Mouse (Mus musculus) gastrocnemius, postnatal 36 days (tissue): ENCODE data around the gene Zfp462. TPM values are rescaled to one million over a fixed set of nuclear protein-coding genes. Genes with fewer than 3 reads are reported as not detected.
"Not testable (repeated sequence)": the region's sequence is repeated elsewhere in the genome, so short reads cannot be mapped to it uniquely, and the experiment has no call there.

Experiments
- DNase-seq, 2 experiments: peaks; one replicate each; pipeline ENCODE4 v3.0.0; 2022
- intact Hi-C: fragments of 180-260 bp; cut with DNase I; formaldehyde crosslinking; loops from one replicate; pipeline ENCODE4 v1.15.1; 2025
- total RNA-seq, 2 experiments: library from RNA; stranded (reverse); gene quantifications; 2 replicates each; pipeline ENCODE4 v1.2.3; 2021

The Zfp462 gene
- total RNA-seq, 2 experiments from 2014 or later, result 9.3 to 12.0 TPM

GRCm38 (mm10) chr4:54986671-54987070, 41.8 kb downstream of the Zfp462 start:
- intact Hi-C loops, result no loop called here

DNA sequence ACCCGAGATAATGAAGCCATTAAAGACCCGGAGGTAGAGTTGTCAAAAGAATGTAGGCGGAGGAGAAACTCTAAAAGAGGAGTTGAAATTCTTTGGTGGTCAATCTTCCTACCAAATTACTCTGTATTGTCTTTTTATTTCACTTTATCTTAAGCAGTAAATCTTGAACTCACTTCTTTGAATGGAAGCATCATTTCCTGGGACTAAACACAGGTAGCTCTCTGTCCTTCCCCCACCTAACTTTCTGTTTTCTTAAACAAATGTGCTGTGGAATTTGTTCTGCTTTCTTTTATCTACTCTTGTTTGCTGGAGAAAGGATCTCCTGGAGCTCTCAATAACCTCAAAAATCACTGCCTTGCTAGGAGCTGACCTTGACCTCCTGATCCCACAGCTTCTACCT, 42.4 kb downstream of the Zfp462 start:
- intact Hi-C loops, result no loop called here

More at GRCm38 (mm10) chr4:54986671-54987070, 41.8 kb downstream of the Zfp462 start:
- no peak for DNase-seq

GRCm38 (mm10) chr4:54987926-54988325, 43.1 kb downstream of the Zfp462 start:
- intact Hi-C loops, result no loop called here
- DNase-seq, result no peak

More for the DNA sequence above, 42.4 kb downstream of the Zfp462 start:
- no peak for DNase-seq

GRCm38 (mm10) chr4:54991973-54992372, 47.1 kb downstream of the Zfp462 start:
- intact Hi-C loops, result loop anchor here (10.0 kb wide), 1 partner anchor 63 kb away; no protein-coding TSS in a partner anchor
- no peak for DNase-seq

DNA sequence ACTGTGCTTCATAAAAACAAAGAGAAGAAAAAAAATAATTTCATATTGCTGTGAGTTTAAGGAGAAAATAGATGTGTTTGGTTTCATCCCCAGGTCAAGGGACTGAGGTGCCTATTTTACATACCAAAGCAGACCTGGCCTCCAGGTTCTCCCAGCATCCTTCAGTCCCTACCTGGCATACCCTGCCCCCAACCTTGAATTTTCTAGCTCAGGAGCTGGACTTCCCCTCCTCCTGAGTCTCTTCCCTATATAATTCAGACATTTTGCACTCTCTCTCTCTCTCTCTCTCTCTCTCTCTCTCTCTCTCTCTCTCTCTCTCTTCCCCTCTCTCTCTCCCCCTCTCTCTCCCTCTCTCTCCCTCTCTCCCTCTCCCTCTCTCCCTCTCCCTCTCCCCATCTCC, 48.2 kb downstream of the Zfp462 start:
- DNase-seq, result not testable (repeated sequence)
- intact Hi-C loops, result loop anchor here (10.0 kb wide), 1 partner anchor 62 kb away; no protein-coding TSS in a partner anchor

DNA sequence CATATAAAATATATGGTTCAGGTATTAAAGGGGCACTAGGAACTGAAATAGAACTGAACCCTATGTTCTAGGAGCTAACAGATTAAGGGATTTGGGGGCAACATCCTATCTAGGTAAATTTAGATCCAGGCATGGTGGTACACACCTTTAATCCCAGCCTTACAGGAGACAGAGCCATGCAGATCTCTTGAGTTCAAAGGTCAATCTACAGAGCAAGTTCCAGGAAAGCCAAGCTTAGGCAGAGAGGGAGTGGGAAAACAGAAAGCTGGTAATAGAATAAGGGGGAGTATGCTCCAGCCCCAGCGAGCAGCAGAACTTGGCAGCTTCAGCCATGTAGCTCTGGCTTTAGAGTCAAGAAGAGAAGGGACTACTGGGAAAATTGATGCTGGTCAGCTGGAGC, 50.4 kb downstream of the Zfp462 start:
- DNase-seq, result no peak
- intact Hi-C loops, result loop anchor here (10.0 kb wide), 1 partner anchor 60 kb away; no protein-coding TSS in a partner anchor

DNA sequence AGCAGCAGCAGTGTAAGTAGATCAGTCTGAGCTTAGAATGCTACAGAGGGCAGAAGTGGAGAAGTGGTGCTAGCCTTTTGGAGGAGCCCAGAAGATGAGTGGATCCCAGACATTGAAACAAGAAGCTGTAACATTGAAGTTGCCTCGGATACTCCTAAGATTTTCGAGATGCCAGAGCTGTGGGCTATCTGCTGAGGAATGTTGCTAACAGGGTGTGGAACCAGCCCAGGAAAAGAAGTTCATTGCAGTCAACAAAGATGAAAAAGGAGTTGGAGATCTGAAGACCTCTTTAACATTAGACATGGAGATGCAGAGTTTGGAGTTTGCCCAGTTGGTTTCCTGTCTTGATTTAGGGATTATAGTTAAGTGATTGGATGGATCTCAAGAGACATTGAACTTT, 51.2 kb downstream of the Zfp462 start:
- no peak for DNase-seq
- intact Hi-C loops, result loop anchor here (10.0 kb wide), 1 partner anchor 59 kb away; no protein-coding TSS in a partner anchor

DNA sequence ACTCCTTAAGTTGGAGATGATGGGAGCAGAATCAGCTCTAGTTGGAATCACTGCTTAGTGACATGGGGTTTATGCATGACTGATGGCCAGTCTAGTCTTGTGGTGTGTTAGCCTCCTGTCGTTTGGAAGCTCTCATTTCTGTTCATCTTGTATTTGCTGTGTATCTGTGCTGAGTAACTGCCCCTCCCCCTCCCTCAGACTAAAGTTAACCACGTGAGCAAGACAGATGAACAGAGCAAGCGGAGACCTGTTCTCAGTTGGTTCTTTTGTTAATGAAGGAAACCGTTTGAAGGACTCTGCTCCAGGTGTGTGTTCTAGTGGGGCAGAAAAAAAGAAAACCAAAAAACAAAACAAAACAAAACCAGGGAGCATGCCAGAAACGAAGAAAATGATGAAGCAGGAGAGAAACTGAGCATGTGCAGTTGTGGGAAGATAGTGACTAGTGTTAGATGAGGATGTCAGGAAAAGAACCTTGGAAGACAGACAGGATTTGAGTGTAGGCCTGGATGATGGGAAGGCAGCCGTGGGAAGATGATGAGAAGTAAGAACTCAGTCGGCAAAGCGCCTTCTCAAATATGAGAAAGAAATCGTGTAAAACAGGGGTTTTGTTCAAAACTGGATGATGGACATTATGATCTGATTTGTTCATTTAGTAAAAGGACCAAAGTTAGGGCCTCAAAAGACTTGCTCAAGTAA, 53.4 kb downstream of the Zfp462 start:
- DNase-seq, result no peak
- intact Hi-C loops, result loop anchor here (10.0 kb wide), 1 partner anchor 57 kb away; no protein-coding TSS in a partner anchor

- intact Hi-C loops, result loop anchor here (10.0 kb wide), 1 partner anchor 55 kb away; no protein-coding TSS in a partner anchor
- no peak for DNase-seq
Measured at GRCm38 (mm10) chr4:54999556-54999955, 54.7 kb downstream of the Zfp462 start.

- no peak for DNase-seq
- intact Hi-C loops, result no loop called here
Measured at GRCm38 (mm10) chr4:55001386-55001785, 56.5 kb downstream of the Zfp462 start.

DNA sequence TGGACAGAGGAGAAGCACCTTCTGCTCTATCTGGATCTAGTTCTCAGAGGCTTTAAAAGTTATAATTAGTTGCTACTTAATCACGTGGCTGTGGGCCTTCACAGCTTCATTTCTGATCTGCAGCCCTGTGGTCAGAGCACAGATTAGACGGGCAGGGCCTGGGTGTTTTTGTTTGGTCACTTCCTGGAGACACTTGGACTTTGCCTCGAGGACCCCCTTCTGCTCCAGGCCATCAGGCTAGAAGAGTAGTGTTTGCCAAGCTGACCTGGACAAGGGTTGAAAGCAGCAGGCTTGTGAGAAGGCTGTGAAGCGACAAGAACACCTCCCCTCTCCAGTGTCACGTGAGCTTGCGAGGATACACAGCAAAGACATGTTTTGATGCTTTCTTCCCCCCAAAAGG, 58.3 kb downstream of the Zfp462 start:
- intact Hi-C loops, result no loop called here
- DNase-seq, result no peak

DNA sequence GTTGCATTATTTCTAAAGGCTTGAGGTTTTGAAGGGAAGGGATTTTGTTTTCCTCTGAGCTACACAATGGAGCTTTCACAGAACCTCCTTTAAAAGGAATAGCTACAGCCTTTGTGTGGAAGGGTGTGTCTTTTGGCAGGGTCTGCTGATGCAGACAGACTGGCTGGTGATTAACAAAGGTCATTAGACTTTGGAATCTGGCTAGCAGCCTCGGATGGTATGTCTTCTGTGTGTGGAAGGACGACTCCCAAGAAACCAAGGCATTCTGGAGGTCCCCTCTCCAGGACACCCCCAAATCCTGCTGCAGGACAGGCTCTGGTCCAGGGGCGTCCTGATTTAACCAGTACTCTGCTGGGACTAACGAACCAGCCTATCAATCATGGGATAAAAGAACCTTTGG, 60.2 kb downstream of the Zfp462 start:
- no peak for DNase-seq
- intact Hi-C loops, result no loop called here

DNA sequence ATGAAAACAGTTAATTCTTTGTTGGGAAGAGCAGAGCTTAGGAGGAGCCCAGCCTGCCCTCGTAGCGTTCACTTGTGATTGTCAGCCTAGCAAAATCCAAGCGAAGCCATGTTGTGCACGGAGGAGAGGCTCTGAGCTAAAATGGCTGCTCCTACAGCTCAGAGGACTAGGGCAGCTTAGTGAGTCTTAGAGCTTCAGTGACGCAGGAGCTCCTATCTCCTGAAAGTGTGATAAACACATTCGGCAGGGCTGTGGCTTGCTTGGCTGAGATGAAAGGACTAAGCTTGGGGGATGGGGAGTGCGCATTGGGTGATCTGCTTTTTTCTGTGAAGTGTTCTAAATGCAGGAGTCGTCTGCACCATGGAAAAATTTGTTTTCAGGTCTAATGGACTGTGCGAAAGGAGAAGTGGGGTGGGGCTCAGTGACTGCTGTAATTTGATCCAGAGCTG, 60.7 kb downstream of the Zfp462 start:
- intact Hi-C loops, result no loop called here
- peak in 1 of 2 experiments; percentile 33 for DNase-seq

- no peak for DNase-seq
- intact Hi-C loops, result loop anchor here (2.0 kb wide), 1 partner anchor 49 kb away; no protein-coding TSS in a partner anchor
Measured at GRCm38 (mm10) chr4:55006024-55006423, 61.2 kb downstream of the Zfp462 start.

DNA sequence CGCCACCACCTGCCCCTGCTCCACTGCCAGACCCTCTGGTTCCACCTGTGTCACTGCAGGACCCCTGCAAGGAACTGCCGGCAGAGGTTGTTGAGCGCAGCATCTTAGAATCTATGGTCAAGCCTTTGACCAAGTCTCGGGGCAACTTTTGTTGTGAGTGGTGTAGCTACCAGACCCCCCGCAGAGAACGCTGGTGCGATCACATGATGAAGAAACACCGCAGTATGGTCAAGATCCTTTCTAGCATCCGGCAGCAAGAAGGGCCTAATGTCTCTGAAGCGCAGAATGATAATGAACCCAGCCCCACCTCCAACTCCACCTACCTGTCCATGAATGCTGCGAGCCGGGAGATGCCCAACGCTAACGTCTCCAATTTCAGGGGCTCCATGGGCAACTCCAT, 63.8 kb downstream of the Zfp462 start:
- DNase-seq, result no peak
- intact Hi-C loops, result no loop called here

DNA sequence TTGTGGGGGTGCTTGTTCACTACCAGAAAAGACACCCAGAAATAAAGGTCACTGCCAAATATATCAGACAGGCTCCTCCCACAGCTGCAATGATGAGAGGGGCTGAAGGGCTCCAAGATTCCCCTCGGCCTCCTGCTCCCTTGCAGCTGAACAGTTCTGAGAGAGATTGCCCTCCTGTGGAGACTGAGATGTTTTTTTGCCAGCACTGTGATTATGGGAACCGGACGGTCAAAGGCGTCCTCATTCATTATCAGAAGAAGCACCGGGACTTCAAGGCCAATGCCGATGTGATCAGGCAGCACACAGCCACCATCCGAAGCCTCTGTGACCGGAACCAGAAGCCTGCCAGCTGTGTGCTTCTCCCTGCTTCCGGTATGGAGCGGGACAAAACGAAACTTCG, 66.5 kb downstream of the Zfp462 start:
- DNase-seq, result no peak
- intact Hi-C loops, result loop anchor here (5.0 kb wide), 1 partner anchor 64 kb away; the partner anchor contains the start of gene Zfp462

DNA sequence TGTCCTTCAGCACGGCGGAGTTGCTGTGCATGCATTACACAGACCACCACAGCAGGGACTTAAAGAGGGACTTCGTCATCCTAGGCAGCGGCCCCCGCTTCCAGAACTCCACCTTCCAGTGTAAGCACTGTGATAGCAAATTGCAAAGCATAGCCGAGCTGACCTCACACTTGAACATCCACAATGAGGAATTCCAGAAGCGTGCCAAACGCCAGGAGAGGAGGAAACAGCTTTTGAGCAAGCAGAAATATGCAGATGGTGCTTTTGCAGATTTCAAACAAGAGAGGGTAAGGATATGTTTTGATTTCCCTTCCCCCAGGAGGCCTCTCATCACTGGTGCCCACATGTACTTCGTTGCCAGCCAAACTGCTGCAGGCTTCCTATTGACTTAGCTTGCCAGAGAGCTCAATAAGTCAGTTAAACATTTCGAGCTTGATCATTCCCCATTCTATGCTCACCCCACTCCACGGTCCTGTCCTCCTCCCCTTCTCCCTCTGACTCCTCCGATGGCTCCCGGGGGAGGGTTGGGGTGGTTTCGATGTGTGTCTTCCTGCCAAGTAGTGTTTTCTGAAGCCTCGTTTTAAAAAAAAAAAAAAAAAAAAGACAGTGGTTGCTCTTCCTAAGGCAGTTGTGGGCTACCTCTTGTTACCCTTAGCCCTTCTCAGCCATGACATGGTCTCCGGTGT, 68.9 kb downstream of the Zfp462 start:
- intact Hi-C loops, result loop anchor here (2.0 to 5.0 kb wide), 2 partner anchors 35 to 66 kb away; partner anchors contain the start of gene Zfp462
- DNase-seq, result peak in 1 of 2 experiments; percentile 26

GRCm38 (mm10) chr4:55014731-55015463, 70.0 kb downstream of the Zfp462 start:
- intact Hi-C loops, result loop anchor here (5.0 kb wide), 1 partner anchor 68 kb away; the partner anchor contains the start of gene Zfp462
- no peak for DNase-seq

GRCm38 (mm10) chr4:55015517-55015916, 70.7 kb downstream of the Zfp462 start:
- intact Hi-C loops, result no loop called here
- no peak for DNase-seq

DNA sequence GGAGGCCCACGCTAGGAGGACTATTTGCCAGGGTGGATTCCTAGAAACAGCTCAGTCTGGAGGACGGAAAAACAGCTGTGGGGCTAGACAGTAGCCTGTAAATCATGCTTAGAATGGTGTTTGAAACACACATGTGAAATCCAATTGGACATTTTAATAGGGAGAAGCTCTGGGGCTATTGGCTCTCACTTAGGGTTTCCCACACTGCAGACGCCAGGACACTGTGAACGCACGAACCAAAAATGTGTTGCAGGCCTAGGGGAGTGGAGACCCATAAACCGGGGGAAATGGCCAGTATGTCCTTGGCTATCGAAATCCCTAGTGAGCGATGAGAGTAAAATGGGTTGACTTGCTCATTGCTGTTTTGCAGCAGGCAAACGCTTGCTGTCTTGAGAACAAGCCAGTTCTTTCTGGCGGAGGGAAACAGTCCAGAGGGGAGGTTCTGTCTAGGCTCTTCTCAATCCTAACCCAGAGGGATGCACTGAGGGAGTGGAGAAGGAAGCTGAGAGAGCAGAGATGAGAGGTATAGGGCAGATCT, 81.3 kb downstream of the Zfp462 start:
- intact Hi-C loops, result no loop called here
- DNase-seq, result peak; percentile 51 to 68
